Comparison of ENCODE assay signal across 8 mouse cellular contexts in the genomic region with DNA sequence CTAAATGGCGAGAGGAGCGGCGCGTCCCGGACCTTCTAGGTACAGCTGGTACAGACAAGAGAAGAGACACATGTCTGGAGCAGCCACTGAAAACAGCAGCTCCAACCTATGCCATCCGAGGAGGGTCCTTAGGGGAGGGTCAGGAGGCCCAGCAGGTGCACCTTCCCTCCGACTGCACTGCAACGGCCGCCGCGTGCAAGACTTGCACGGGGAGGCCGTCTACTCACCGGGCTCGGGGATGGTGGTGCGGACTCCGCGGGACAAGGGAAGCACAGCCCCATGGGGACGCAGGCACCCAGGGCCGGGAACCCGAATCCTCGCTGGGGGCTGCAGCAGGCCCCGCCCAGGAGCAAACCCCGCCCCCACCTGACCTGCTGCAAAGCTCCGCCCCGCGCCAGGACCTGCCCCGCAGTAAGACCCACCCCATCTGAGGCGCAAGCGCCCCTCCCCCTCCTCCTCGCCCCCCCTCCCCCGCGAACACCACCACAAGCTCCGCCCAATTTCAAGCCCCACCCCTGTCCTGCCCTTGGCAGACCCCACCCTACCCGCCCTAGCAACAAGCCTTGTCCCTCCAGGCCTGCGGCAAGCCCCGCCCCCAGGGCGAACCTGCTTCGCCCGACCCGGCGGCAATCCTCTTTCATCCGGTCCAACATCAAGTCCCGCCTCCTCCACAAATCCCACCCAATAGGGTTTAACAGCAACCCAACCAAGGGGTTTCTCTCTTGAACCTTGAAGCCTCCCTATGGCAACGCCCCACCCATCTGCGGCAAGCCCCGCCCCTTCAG. TPM values are rescaled to one million over a fixed set of nuclear protein-coding genes. Genes with fewer than 3 reads are reported as not detected.
A peak's percentile ranks its signal among the peaks of the same experiment; 100 is the strongest.
DNase-seq lines count a peak whose midpoint lies in the region; ATAC-seq lines count a peak whose summit lies in the region.

A gene (minus strand): TSS at position 508 of the 785 bp plus-strand sequence.

- peak within 1 kb of the TSS; percentile 58 for H3K9ac ChIP-seq in hindbrain, embryonic 15.5 days

- H3K36me3 ChIP-seq in hindbrain, embryonic 15.5 days = no peaks in the 10 kb centered on the region; the same call in 1 of the 2 replicates

- H3K27me3 ChIP-seq in hindbrain, embryonic 15.5 days = 0 out of 2 replicates have a peak, but pooled peaks cover 2% of the 10 kb centered on the region

- H3K4me1 ChIP-seq in hindbrain, embryonic 15.5 days (replicated peaks) = peaks cover 9% of the 10 kb centered on the region

- DNase-seq in ZHBTc4 (ENCODE audit: low read depth, low spot score) = peak; percentile 93
- peak; percentile 94 for DNase-seq in gastrocnemius, adult 18-20 months (ENCODE audit: low spot score)
- DNase-seq in layer of hippocampus, postnatal 36 days = peak; percentile 91
- peak; percentile 95 for DNase-seq in lung, postnatal 25 days (ENCODE audit: low spot score)
- DNase-seq in retina, adult 2 months (ENCODE audit: low read depth, low spot score) = peak; percentile 95
- peak; percentile 57 for DNase-seq in thymus, postnatal 25 days

- no peaks in the 10 kb centered on the region for H3K9me3 ChIP-seq in hindbrain, embryonic 15.5 days

- under 1% methylated on average over 38 of the region's 47 CpGs for WGBS in hindbrain, embryonic 15.5 days

- ATAC-seq in common myeloid progenitor, adult 5-6 weeks (replicated peaks; ENCODE audit: low read depth, poor library complexity, severe bottlenecking) = peak; percentile 93
- ATAC-seq in hindbrain, embryonic 15.5 days (ENCODE audit: low FRiP score, low read depth) = peak; percentile 97

- H3K27ac ChIP-seq in hindbrain, embryonic 15.5 days (replicated peaks) = peak within 1 kb of the TSS; percentile 84

- H3K4me2 ChIP-seq in hindbrain, embryonic 15.5 days = peak within 1 kb of the TSS; percentile 80

- peak within 1 kb of the TSS; percentile 69 for H3K4me3 ChIP-seq in hindbrain, embryonic 15.5 days

RNA-seq across cellular contexts. Expression of the gene that starts here (rescaled TPM):
- total RNA-seq in common myeloid progenitor, adult 5-6 weeks (2017) = 20.3 and 27.5 TPM in 2 replicates
- total RNA-seq in gastrocnemius, adult 18-20 months (2021) = 10 to 100 TPM; 21.0 to 24.2 TPM
- polyA plus RNA-seq in hindbrain, embryonic 15.5 days (2015; fragmentation: Nextera tagmentation; extraction: Ambion mirVana) = 18.8 and 19.7 TPM in 2 replicates
- 10 to 100 TPM; 34.0 to 38.8 TPM for total RNA-seq in layer of hippocampus, postnatal 36 days (2021)

Comparison
In these comparisons a context has a peak if more than half of its experiments do, and no peak if none do; other contexts are left out.
1. Peak in every context shown above with its lines: DNase-seq, ATAC-seq, H3K4me3 ChIP-seq and H3K27ac ChIP-seq.